Mouse (Mus musculus): ENCODE results near the gene Samd14. TPM values are rescaled to one million over a fixed set of nuclear protein-coding genes. Genes with fewer than 3 reads are reported as not detected.

Samd14 gene
- polyA plus RNA-seq, 1 experiment: 0.75 TPM

- H3K36me3 ChIP-seq (ENCODE audit: control insufficient read depth, insufficient read depth, low read length): no peaks in the 10 kb centered on the region
- H3K4me1 ChIP-seq (ENCODE audit: control insufficient read depth, insufficient read depth, low read length): peaks cover 13% of the 10 kb centered on the region
- no peak for TF ChIP-seq CTCF (IDR thresholded peaks at IDR 0.05; ENCODE audit: control insufficient read depth, insufficient read depth, insufficient replicate concordance, low read depth, low read length)
- no peak for TF ChIP-seq POLR2A (IDR thresholded peaks at IDR 0.05; ENCODE audit: control insufficient read depth, low read depth, low read length)
- no peak overlapping the region for H3K27ac ChIP-seq (ENCODE audit: control insufficient read depth, insufficient read depth, low read depth, low read length)
- no peaks in the 10 kb centered on the region for H3K27me3 ChIP-seq (ENCODE audit: control insufficient read depth, insufficient read depth, low read length)
- no peak overlapping the region for H3K4me3 ChIP-seq (ENCODE audit: control insufficient read depth, low read depth, low read length)
These were observed 33.9 kb downstream of the Samd14 start for GRCm38 (mm10) chr11:95043608-95044007.

GRCm38 (mm10) chr11:95044185-95044870 is 34.6 kb downstream of the Samd14 start:
- TF ChIP-seq CTCF (IDR thresholded peaks at IDR 0.05; ENCODE audit: control insufficient read depth, insufficient read depth, insufficient replicate concordance, low read depth, low read length) (no peak), POLR2A (IDR thresholded peaks at IDR 0.05; ENCODE audit: control insufficient read depth, low read depth, low read length) (no peak)
- no peak overlapping the region for H3K4me3 ChIP-seq (ENCODE audit: control insufficient read depth, low read depth, low read length)
- peaks cover 11% of the 10 kb centered on the region for H3K4me1 ChIP-seq (ENCODE audit: control insufficient read depth, insufficient read depth, low read length)
- H3K27me3 ChIP-seq (ENCODE audit: control insufficient read depth, insufficient read depth, low read length): no peaks in the 10 kb centered on the region
- no peaks in the 10 kb centered on the region for H3K36me3 ChIP-seq (ENCODE audit: control insufficient read depth, insufficient read depth, low read length)
- H3K27ac ChIP-seq (ENCODE audit: control insufficient read depth, insufficient read depth, low read depth, low read length): no peak overlapping the region

DNA sequence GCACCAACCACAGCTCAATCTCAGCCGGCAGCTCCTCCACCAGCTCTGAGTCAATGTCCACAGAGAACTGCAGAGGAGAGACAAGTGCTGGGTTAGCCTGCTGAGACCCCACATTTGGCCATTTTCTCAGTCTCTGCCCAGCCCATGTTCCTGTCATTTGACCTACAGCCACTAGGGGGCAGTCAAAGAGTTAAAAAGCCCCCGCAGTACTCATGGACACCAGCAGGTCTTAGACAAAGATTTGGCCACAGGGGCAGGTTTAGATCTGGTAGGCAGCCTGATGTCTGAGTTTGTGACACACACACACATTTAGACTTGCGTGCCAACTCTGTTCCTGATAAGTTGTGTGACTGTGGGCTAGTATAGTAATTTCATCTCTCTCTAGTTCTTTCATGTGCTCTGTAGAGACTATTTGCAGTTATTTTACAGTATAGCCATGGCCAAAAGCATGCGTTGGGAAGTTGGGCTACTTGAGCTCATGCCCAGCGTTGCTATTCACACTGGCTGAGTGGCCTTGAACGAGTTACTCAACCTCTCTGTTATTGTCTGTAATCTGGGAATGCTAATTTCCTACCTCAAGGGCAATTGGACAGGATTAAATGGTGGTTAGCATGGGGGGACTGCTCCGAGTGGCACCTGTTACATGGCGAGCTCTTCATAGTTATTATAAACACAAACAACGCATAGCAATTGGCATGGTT is 37.5 kb downstream of the Samd14 start:
- Histone ChIP-seq H3K4me1 (ENCODE audit: control insufficient read depth, insufficient read depth, low read length) (no peaks in the 10 kb centered on the region), H3K36me3 (ENCODE audit: control insufficient read depth, insufficient read depth, low read length) (no peaks in the 10 kb centered on the region), H3K4me3 (ENCODE audit: control insufficient read depth, low read depth, low read length) (no peak overlapping the region), H3K27me3 (ENCODE audit: control insufficient read depth, insufficient read depth, low read length) (no peaks in the 10 kb centered on the region), H3K27ac (ENCODE audit: control insufficient read depth, insufficient read depth, low read depth, low read length) (no peak overlapping the region)
- TF ChIP-seq CTCF (IDR thresholded peaks at IDR 0.05; ENCODE audit: control insufficient read depth, insufficient read depth, insufficient replicate concordance, low read depth, low read length) (peak; percentile 70; the same call in 1 of the 2 replicates), POLR2A (IDR thresholded peaks at IDR 0.05; ENCODE audit: control insufficient read depth, low read depth, low read length) (no peak)

DNA sequence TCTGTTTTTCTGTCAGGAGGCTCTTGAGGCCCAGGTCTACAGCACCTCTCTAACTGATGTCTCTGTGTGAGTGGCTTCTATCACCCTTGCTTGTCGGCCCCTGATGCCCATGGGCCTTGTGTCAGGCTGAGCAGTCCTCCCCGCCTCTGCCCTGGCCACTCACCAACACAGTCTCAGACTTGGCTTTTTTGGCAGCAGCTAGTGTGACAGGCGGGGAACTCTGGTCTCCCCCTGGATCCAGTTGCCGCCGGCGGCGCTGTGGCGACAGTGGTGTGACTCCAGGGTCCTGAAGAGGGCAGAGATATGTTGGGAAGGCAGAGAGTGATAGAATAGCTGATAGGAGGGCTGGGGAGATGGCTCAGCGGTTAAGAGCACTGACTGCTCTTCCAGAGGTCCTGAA is 43.4 kb downstream of the Samd14 start:
- Histone ChIP-seq H3K4me1 (ENCODE audit: control insufficient read depth, insufficient read depth, low read length) (peaks cover 5% of the 10 kb centered on the region), H3K36me3 (ENCODE audit: control insufficient read depth, insufficient read depth, low read length) (no peaks in the 10 kb centered on the region), H3K4me3 (ENCODE audit: control insufficient read depth, low read depth, low read length) (no peak overlapping the region), H3K27me3 (ENCODE audit: control insufficient read depth, insufficient read depth, low read length) (no peaks in the 10 kb centered on the region), H3K27ac (ENCODE audit: control insufficient read depth, insufficient read depth, low read depth, low read length) (no peak overlapping the region)
- TF ChIP-seq CTCF (IDR thresholded peaks at IDR 0.05; ENCODE audit: control insufficient read depth, insufficient read depth, insufficient replicate concordance, low read depth, low read length) (no peak), POLR2A (IDR thresholded peaks at IDR 0.05; ENCODE audit: control insufficient read depth, low read depth, low read length) (no peak)

DNA sequence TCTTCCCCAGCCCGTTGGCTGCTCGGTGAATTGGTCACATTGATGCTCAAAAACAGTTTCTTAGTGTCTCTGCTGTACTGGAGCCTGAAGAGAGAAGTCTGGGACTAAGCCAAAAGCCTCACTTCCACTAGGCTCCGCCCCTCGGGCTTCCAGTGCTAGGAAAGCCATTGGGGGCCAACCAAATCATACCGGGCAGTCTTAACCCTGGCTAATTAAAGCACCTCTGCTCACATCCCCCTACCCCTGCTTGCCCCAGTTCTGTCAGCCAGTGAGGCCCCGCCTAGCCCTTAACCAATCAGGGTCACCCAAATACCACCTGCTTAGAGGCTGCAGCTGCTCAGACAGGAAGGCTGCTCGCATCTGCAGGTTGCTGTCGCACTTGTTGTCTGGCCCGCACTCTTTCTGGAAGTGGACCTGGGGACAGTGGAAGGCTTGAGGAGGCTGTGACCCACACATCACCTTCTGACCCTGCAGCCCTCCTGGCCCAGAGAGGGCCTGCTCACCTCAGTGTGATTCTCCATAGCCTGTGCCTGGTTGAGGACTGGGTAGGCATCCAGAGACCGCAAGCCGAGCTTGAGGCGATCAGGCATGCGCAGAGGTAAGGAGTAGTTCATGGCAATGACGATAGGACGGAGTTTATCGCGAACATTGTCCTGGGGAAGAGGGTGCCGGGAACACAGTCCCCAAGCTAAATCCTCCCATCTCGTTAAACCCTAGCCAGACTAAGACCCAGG is 47.3 kb downstream of the Samd14 start:
- no peak for TF ChIP-seq POLR2A (IDR thresholded peaks at IDR 0.05; ENCODE audit: control insufficient read depth, low read depth, low read length)
- TF ChIP-seq CTCF (IDR thresholded peaks at IDR 0.05; ENCODE audit: control insufficient read depth, insufficient read depth, insufficient replicate concordance, low read depth, low read length): no peak
- no peaks in the 10 kb centered on the region for H3K36me3 ChIP-seq (ENCODE audit: control insufficient read depth, insufficient read depth, low read length)
- no peak overlapping the region for H3K27ac ChIP-seq (ENCODE audit: control insufficient read depth, insufficient read depth, low read depth, low read length)

DNA sequence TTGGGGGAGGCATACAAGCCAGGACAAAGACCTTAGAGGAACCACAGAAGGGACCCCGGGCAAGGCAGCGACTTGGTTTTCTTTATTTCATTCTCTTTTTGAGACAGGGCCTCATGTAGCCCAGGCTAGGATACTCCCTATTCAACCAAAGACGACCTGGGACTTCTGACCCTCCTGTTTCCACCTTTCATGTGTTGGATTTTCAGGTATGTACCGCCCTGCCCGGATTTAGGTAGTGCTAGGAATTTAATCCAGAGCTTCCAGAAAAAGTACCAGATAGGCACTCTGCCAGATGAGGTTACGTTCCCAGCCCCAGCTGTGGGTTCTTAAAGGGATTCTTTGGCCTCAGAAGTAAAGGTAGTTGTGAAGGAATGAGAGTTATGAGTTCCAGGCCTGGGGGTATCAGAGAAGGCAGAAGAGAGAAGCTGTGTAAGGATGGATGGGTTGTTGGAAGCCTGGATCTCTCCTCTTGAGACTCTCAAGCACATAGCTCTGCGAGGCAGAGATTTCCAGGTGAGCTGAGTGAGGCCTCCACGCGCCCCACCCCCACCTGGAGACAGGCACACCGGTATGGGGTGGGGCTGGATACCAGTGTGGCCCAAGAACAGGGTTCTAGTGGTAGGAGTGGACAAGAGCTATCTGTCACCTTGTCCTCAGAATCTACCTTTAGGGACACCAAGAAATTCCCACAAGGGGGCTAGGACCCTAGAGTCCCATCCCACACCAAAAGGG is 59.7 kb downstream of the Samd14 start:
- Histone ChIP-seq H3K4me3 (ENCODE audit: control insufficient read depth, low read depth, low read length) (no peak overlapping the region), H3K4me1 (ENCODE audit: control insufficient read depth, insufficient read depth, low read length) (peaks cover 2% of the 10 kb centered on the region; the same call in 1 of the 2 replicates), H3K36me3 (ENCODE audit: control insufficient read depth, insufficient read depth, low read length) (no peaks in the 10 kb centered on the region), H3K27me3 (ENCODE audit: control insufficient read depth, insufficient read depth, low read length) (no peaks in the 10 kb centered on the region), H3K27ac (ENCODE audit: control insufficient read depth, insufficient read depth, low read depth, low read length) (no peak overlapping the region)
- no peak for TF ChIP-seq POLR2A (IDR thresholded peaks at IDR 0.05; ENCODE audit: control insufficient read depth, low read depth, low read length)
- TF ChIP-seq CTCF (IDR thresholded peaks at IDR 0.05; ENCODE audit: control insufficient read depth, insufficient read depth, insufficient replicate concordance, low read depth, low read length): no peak

More for the DNA sequence above, 47.3 kb downstream of the Samd14 start:
- Histone ChIP-seq H3K4me3 (ENCODE audit: control insufficient read depth, low read depth, low read length) (peak overlapping the region; percentile 33), H3K4me1 (ENCODE audit: control insufficient read depth, insufficient read depth, low read length) (peaks cover 5% of the 10 kb centered on the region), H3K27me3 (ENCODE audit: control insufficient read depth, insufficient read depth, low read length) (no peaks in the 10 kb centered on the region)
